ENCODE assay signal across 8 mouse cellular contexts in genomic region chr3:156562424-156562785, GRCm38 (mm10). TPM values are rescaled to one million over a fixed set of nuclear protein-coding genes. Genes with fewer than 3 reads are reported as not detected.
DNase-seq lines count a peak whose midpoint lies in the region; ATAC-seq and TF ChIP-seq lines count a peak whose summit lies in the region.

No protein-coding gene starts in this region.

- H3K4me3 ChIP-seq in brown adipose tissue, adult 24 weeks (ENCODE audit: insufficient read depth, low read depth, low read length) = peak overlapping the region; percentile 71
- peak overlapping the region; percentile 69 for H3K4me3 ChIP-seq in forebrain, embryonic 10.5 days
- peak overlapping the region; percentile 63 for H3K4me3 ChIP-seq in limb, embryonic 15.5 days
- H3K4me3 ChIP-seq in stomach, postnatal 0 days (ENCODE audit: low read depth, low read length) = peak overlapping the region; percentile 57

- TF ChIP-seq EP300 in stomach, postnatal 0 days (optimal IDR thresholded peaks at IDR 0.05) = no peak

- WGBS in forebrain, embryonic 10.5 days = under 1% methylated on average over 10 of the region's 10 CpGs
- WGBS in limb, embryonic 15.5 days = 0% methylated on average over 10 of the region's 10 CpGs
- WGBS in stomach, postnatal 0 days = 3% methylated on average over 10 of the region's 10 CpGs

- H3K27me3 ChIP-seq in forebrain, embryonic 10.5 days (ENCODE audit: poor library complexity, severe bottlenecking) = peaks cover 52% of the 10 kb centered on the region
- peaks cover 24% of the 10 kb centered on the region for H3K27me3 ChIP-seq in limb, embryonic 15.5 days
- H3K27me3 ChIP-seq in stomach, postnatal 0 days (ENCODE audit: control insufficient read depth, insufficient read depth, low read length) = 0 out of 2 replicates have a peak, but pooled peaks cover 2% of the 10 kb centered on the region

- DNase-seq in kidney, postnatal 4 days = peak; percentile 22 to 37
- DNase-seq in kidney, adult 18-20 months = no peak
- peak; percentile 44 for DNase-seq in forebrain, embryonic 10.5 days (ENCODE audit: extremely low spot score, low spot score)
- DNase-seq in stomach, postnatal 0 days (ENCODE audit: low spot score) = no peak
- no peak for DNase-seq in adrenal gland, adult 8-10 months
- no peak for DNase-seq in c-Kit-positive CD71-positive TER-119-positive erythroid progenitor cells, embryonic 14.5 days (ENCODE audit: low spot score)

- H3K9ac ChIP-seq in limb, embryonic 15.5 days = peak overlapping the region; percentile 18
- H3K9ac ChIP-seq in stomach, postnatal 0 days (ENCODE audit: low read length) = peak overlapping the region; percentile 54; the same call in 1 of the 2 replicates

- no peaks in the 10 kb centered on the region for H3K9me3 ChIP-seq in forebrain, embryonic 10.5 days
- no peaks in the 10 kb centered on the region for H3K9me3 ChIP-seq in limb, embryonic 15.5 days
- H3K9me3 ChIP-seq in stomach, postnatal 0 days (ENCODE audit: control insufficient read depth, low read length) = no peaks in the 10 kb centered on the region

- no peaks in the 10 kb centered on the region for H3K4me1 ChIP-seq in brown adipose tissue, adult 24 weeks (ENCODE audit: control insufficient read depth, insufficient read depth, insufficient read length, low read length)
- peaks cover 30% of the 10 kb centered on the region for H3K4me1 ChIP-seq in forebrain, embryonic 10.5 days
- H3K4me1 ChIP-seq in limb, embryonic 15.5 days = peaks cover 24% of the 10 kb centered on the region
- H3K4me1 ChIP-seq in stomach, postnatal 0 days (replicated peaks; ENCODE audit: control insufficient read depth, insufficient read depth) = peaks cover 3% of the 10 kb centered on the region; the same call in 1 of the 2 replicates

- no peak for ATAC-seq in limb, embryonic 15.5 days (ENCODE audit: insufficient number of reproducible peaks, low FRiP score, low TSS enrichment, low read depth)
- no peak for ATAC-seq in stomach, postnatal 0 days (ENCODE audit: low FRiP score, low TSS enrichment)

- no peaks in the 10 kb centered on the region for H3K36me3 ChIP-seq in forebrain, embryonic 10.5 days (replicated peaks)
- no peaks in the 10 kb centered on the region for H3K36me3 ChIP-seq in limb, embryonic 15.5 days
- no peaks in the 10 kb centered on the region for H3K36me3 ChIP-seq in stomach, postnatal 0 days (ENCODE audit: control insufficient read depth, insufficient read depth, low read length)

- H3K4me2 ChIP-seq in limb, embryonic 15.5 days = peak overlapping the region; percentile 90
- H3K4me2 ChIP-seq in stomach, postnatal 0 days (replicated peaks; ENCODE audit: low read depth) = peak overlapping the region; percentile 82

- H3K27ac ChIP-seq in brown adipose tissue, adult 24 weeks (replicated peaks; ENCODE audit: low read depth, low read length) = peak overlapping the region; percentile 28; the same call in 1 of the 2 replicates
- peak overlapping the region; percentile 90 for H3K27ac ChIP-seq in forebrain, embryonic 10.5 days
- peak overlapping the region; percentile 87 for H3K27ac ChIP-seq in limb, embryonic 15.5 days
- no peak overlapping the region for H3K27ac ChIP-seq in stomach, postnatal 0 days (replicated peaks)

- TF ChIP-seq CTCF in stomach, postnatal 0 days (IDR thresholded peaks at IDR 0.05; ENCODE audit: low read depth) = no peak

RNA-seq across cellular contexts. Expression of gene Negr1, which starts 0.8 kb away (rescaled TPM):
- polyA plus RNA-seq in brown adipose tissue, adult 24 weeks (2012; ENCODE audit: insufficient read depth, insufficient read length, missing spikeins) = 12.2 and 16.4 TPM in 2 replicates
- 1.5 and 2.1 TPM in 2 replicates for polyA plus RNA-seq in forebrain, embryonic 10.5 days (2016; fragmentation: Nextera tagmentation; extraction: Ambion mirVana)
- 5.8 and 6.8 TPM in 2 replicates for polyA plus RNA-seq in limb, embryonic 15.5 days (2015; fragmentation: Nextera tagmentation; extraction: Ambion mirVana)
- polyA plus RNA-seq in stomach, postnatal 0 days (2015; fragmentation: Nextera tagmentation; extraction: Ambion mirVana) = 1.5 TPM in 2 replicates
- total RNA-seq in adrenal gland, adult 8-10 months (2022) = 10 to 100 TPM in 1 of 4 experiments, 1 to 10 TPM in 3; 5.5 to 12.2 (median 7.3) TPM

Comparison
In these comparisons a context has a peak if more than half of its experiments do, and no peak if none do; other contexts are left out.
1. DNase-seq: peak in kidney, postnatal 4 days (2 of 2) and forebrain, embryonic 10.5 days (single experiment); none in kidney, adult 18-20 months (single experiment), stomach, postnatal 0 days (single experiment), adrenal gland, adult 8-10 months (single experiment) and c-Kit-positive CD71-positive TER-119-positive erythroid progenitor cells, embryonic 14.5 days (single experiment).
2. Peak in every context shown above with its lines, with median percentiles within 50 percentile points of each other: H3K4me3 ChIP-seq.